Mouse (Mus musculus) bone marrow macrophage, adult 2 months (primary cell): ENCODE results near the gene Dync2h1. TPM values are rescaled to one million over a fixed set of nuclear protein-coding genes. Genes with fewer than 3 reads are reported as not detected.

Source experiments
- H3K27ac ChIP-seq: 2 replicates; pipeline ENCODE4 v1.5.1; 2012; ENCODE audit warnings: low read depth, low read length; ENCODE audit not compliant: insufficient read depth
- H3K4me1 ChIP-seq: 2 replicates; pipeline ENCODE4 v1.6.1; 2012; ENCODE audit warnings: low read length; ENCODE audit not compliant: control insufficient read depth, insufficient read depth
- H3K4me3 ChIP-seq: 2 replicates; pipeline ENCODE4 v1.5.1; 2012; ENCODE audit warnings: mild to moderate bottlenecking, low read length, moderate library complexity; ENCODE audit not compliant: insufficient read depth
- CTCF ChIP-seq: IDR thresholded peaks from 2 replicates; pipeline ENCODE4 v1.5.1; 2012; ENCODE audit warnings: low read depth, mild to moderate bottlenecking, low read length, moderate library complexity
- POLR2A ChIP-seq: IDR thresholded peaks from 2 replicates; pipeline ENCODE4 v1.6.1; 2012; ENCODE audit warnings: mild to moderate bottlenecking, low read depth, low read length, borderline replicate concordance
- polyA plus RNA-seq: library from polyadenylated mRNA; stranded (reverse); fragments of >200 nt; gene quantifications from 2 replicates; pipeline ENCODE4 v1.2.4, GENCODE M21; 2012; ENCODE audit not compliant: missing spikeins, insufficient read depth, insufficient read length

The Dync2h1 gene
- polyA plus RNA-seq, 1 experiment = 1.0 TPM

- H3K27ac ChIP-seq = no peak overlapping the region
- H3K4me1 ChIP-seq = peaks cover 2% of the 10 kb centered on the region; the same call in 1 of the 2 replicates
- TF ChIP-seq CTCF (no peak), POLR2A (no peak)
- no peak overlapping the region for H3K4me3 ChIP-seq
These were observed 23.6 kb downstream of the Dync2h1 start for GRCm38 (mm10) chr9:7160688-7161087.

DNA sequence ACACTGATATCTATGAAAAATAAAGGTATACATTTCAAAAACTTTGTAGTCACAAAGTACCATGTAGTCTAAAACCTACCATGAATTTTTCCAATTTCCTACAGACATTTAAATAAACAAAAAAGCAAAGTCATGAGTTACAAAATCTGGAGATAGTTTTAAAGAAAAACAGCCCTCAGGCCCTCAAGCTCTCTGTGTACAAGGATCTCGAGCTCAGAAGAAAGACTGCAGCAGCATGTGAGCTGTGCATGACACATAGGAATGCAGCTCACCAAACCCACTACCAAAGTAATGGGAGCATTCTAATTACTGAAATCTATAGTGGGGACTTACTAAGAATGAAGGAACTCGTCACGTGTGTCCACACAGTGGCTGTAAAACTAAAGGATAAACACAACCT is 24.5 kb downstream of the Dync2h1 start:
- H3K27ac ChIP-seq = no peak overlapping the region
- no peak for TF ChIP-seq CTCF
- TF ChIP-seq POLR2A = no peak
- no peak overlapping the region for H3K4me3 ChIP-seq
- H3K4me1 ChIP-seq = peaks cover 2% of the 10 kb centered on the region; the same call in 1 of the 2 replicates

DNA sequence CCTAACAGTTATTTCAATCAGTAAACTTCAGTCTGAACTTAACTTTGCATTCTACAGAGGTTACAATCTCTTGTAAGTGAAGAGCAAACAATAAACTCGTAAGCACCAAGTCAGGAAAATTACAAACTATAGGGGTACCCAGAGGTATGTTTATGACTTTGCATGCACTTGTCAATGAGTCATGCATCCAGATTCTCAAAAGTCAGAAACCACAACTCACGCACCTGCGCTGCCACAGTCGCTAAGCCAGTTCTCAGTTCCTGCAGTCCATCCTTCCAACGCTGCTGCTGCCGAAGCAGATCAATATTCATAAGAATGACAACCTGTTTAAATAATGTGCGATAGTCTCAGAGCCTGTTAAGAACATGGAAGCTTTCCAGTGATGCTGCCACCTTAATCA is 25.6 kb downstream of the Dync2h1 start:
- Histone ChIP-seq H3K4me3 (no peak overlapping the region), H3K4me1 (peaks cover 2% of the 10 kb centered on the region; the same call in 1 of the 2 replicates), H3K27ac (no peak overlapping the region)
- no peak for TF ChIP-seq CTCF
- no peak for TF ChIP-seq POLR2A

DNA sequence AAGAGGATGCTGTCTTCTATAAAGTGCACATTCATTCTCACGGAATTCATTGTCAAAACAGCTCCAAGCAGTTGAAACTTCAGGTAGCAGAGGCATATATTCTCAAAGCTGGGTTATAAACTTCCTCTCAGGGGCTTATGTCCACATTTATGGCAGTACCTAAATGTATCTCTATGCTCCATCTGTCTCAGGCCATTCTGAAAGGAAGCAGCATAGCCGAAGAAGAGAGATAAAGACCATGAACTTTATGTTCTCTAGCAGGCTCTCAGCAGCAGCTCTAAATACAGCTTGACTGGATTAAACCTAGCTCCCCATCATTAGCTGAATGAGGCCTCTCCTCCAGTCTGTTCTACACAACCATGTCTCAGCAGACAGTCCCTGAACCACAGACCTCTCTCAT is 29.9 kb downstream of the Dync2h1 start:
- Histone ChIP-seq H3K27ac (no peak overlapping the region), H3K4me1 (no peaks in the 10 kb centered on the region), H3K4me3 (no peak overlapping the region)
- TF ChIP-seq POLR2A (no peak), CTCF (no peak)

DNA sequence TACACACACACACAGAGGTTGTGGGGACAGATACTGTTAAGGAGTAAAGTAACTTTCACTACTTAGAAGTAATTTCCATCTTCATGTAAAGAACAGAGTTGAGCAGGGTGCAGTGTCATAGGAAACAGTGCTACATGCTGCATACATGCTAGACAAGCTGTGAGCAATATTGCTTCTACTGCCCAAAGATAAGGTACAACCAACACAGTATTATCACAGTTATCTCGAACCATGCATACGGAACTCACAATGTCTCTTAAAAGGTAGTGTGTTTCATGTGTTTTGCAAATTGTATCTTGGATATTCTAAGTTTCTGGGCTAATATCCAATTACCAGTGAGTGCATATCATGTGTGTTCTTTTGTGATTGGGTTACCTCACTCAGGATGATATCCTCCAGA is 61.4 kb downstream of the Dync2h1 start:
- Histone ChIP-seq H3K4me1 (no peaks in the 10 kb centered on the region), H3K27ac (no peak overlapping the region), H3K4me3 (no peak overlapping the region)
- TF ChIP-seq CTCF (no peak), POLR2A (no peak)

GRCm38 (mm10) chr9:7110166-7110565 is 74.1 kb downstream of the Dync2h1 start:
- TF ChIP-seq CTCF (no peak), POLR2A (no peak)
- Histone ChIP-seq H3K4me3 (no peak overlapping the region), H3K27ac (no peak overlapping the region), H3K4me1 (peaks cover 6% of the 10 kb centered on the region)

- TF ChIP-seq POLR2A (no peak), CTCF (no peak)
- Histone ChIP-seq H3K4me1 (no peaks in the 10 kb centered on the region), H3K27ac (no peak overlapping the region), H3K4me3 (no peak overlapping the region)
These were observed 82.9 kb downstream of the Dync2h1 start for GRCm38 (mm10) chr9:7101361-7101760.

DNA sequence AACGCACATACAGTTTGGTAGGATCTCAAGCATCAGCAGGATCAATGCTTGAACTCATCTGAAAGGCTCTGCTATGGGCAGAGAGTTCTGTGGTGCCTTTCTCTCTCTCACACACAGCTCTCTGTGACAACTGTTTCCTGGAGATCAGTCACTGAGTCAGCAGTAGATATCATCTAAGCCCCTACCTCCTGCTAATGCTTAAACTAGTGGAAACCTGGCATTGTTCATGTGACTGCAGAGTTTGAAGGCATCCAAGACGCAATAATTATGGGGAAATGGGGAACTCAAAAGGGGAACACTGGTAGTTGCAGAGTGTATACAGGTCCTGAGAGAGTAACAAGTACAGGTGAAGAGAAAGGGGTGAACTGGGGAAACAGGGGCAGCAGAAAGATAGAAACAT is 109.6 kb downstream of the Dync2h1 start:
- no peak overlapping the region for H3K27ac ChIP-seq
- no peak for TF ChIP-seq POLR2A
- TF ChIP-seq CTCF = no peak
- peaks cover 3% of the 10 kb centered on the region; the same call in 1 of the 2 replicates for H3K4me1 ChIP-seq
- no peak overlapping the region for H3K4me3 ChIP-seq

GRCm38 (mm10) chr9:7070846-7071245 is 113.4 kb downstream of the Dync2h1 start:
- no peak for TF ChIP-seq CTCF
- TF ChIP-seq POLR2A = no peak
- Histone ChIP-seq H3K4me1 (peaks cover 3% of the 10 kb centered on the region; the same call in 1 of the 2 replicates), H3K4me3 (no peak overlapping the region), H3K27ac (no peak overlapping the region)

DNA sequence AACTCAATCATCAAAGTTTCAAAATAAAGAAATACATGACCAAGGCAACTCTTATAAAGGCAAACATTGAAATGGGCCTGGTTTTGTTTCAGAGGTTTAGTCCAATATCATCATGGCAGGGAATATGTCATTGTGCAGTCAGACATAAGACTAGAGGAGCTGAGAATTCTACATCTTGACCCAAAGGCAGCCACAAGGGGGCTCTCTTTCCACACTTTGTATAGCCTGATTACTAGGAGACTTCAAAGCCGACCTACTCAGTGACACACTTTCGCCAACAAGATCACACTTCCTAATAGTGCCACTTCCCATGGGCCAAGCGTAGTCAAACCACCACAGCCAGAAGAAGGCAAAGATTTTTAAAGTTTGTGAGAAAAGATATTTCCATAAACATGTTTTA is 133.7 kb downstream of the Dync2h1 start:
- Histone ChIP-seq H3K4me1 (no peaks in the 10 kb centered on the region), H3K4me3 (no peak overlapping the region), H3K27ac (no peak overlapping the region)
- TF ChIP-seq CTCF (no peak), POLR2A (no peak)

DNA sequence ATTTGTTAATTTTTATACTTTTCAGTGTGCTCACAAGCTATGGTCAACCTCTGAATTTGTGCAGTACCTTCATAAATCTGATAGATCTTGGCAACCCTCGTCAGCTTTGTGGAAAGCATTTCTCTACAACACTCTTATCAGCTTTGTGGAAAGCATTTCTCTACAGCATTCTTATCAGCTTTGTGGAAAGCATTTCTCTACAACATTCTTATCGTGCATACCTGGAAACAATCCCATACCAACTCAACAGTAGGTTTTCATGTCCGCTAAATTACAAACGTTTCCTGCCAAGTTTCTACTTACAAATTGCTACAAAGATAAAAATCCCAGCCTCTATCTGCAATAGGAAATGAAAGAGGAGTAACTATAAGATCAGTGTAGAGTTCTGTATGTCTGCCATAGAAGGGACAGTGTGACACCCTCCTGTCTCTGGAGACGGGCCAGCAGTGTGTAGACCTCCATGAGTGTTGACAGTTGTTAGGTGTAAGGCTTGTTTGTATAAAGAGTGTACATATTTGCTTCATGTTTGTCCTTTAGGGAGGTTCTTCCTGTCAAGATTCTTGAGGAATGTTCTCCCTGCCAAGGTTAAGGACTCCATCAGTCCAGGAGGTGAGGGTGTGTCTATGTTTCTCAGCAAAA is 141.5 kb downstream of the Dync2h1 start:
- Histone ChIP-seq H3K4me1 (no peaks in the 10 kb centered on the region), H3K4me3 (no peak overlapping the region), H3K27ac (no peak overlapping the region)
- no peak for TF ChIP-seq POLR2A
- TF ChIP-seq CTCF = no peak
